Mouse (Mus musculus) bone marrow, adult 2 months (tissue): Measurements from ENCODE around the gene Il15ra. TPM values are rescaled to one million over a fixed set of nuclear protein-coding genes. Genes with fewer than 3 reads are reported as not detected.

Source experiments
- H3K27ac ChIP-seq: fragments of 200-500 bp; 2 replicates; pipeline ENCODE4 v1.5.1; 2012; ENCODE audit warnings: low read depth, mild to moderate bottlenecking, control low read depth, inconsistent platforms, low read length; ENCODE audit not compliant: control insufficient read depth, poor library complexity, insufficient read depth
- H3K4me1 ChIP-seq: fragments of 200-500 bp; 2 replicates; pipeline ENCODE4 v1.6.1; 2011; ENCODE audit warnings: low read length; ENCODE audit not compliant: control insufficient read depth, insufficient read depth
- H3K4me3 ChIP-seq: fragments of 200-500 bp; replicated peaks from 2 replicates; pipeline ENCODE3; 2011; ENCODE audit warnings: mild to moderate bottlenecking, low read depth, low read length, control low read depth; ENCODE audit not compliant: control insufficient read depth
- CTCF ChIP-seq: fragments of 200-500 bp; IDR thresholded peaks from 2 replicates; pipeline ENCODE4 v1.5.1; 2011; ENCODE audit warnings: low read length, control low read depth; ENCODE audit not compliant: control insufficient read depth, insufficient read depth
- POLR2A ChIP-seq: fragments of 200-500 bp; IDR thresholded peaks from 2 replicates; pipeline ENCODE4 v1.6.1; 2011; ENCODE audit warnings: low read depth, mild to moderate bottlenecking, control low read depth, low read length, borderline replicate concordance; ENCODE audit not compliant: control insufficient read depth
- WGBS: fragments of 180-500 bp; shearing (Covaris S2); methylation state at CpG from one replicate; pipeline ENCODE4 v1.1.7; 2018; 5-methylcytosine and 5-hydroxymethylcytosine counted together
- polyA plus RNA-seq: library from polyadenylated mRNA; stranded (reverse); fragments of >200 nt; gene quantifications from 2 replicates; pipeline ENCODE4 v1.2.4, GENCODE M21; 2011; ENCODE audit warnings: low replicate concordance; ENCODE audit not compliant: missing spikeins, insufficient read depth, insufficient read length

The Il15ra gene
- 9.3 and 10.4 TPM in 2 replicates for polyA plus RNA-seq

DNA sequence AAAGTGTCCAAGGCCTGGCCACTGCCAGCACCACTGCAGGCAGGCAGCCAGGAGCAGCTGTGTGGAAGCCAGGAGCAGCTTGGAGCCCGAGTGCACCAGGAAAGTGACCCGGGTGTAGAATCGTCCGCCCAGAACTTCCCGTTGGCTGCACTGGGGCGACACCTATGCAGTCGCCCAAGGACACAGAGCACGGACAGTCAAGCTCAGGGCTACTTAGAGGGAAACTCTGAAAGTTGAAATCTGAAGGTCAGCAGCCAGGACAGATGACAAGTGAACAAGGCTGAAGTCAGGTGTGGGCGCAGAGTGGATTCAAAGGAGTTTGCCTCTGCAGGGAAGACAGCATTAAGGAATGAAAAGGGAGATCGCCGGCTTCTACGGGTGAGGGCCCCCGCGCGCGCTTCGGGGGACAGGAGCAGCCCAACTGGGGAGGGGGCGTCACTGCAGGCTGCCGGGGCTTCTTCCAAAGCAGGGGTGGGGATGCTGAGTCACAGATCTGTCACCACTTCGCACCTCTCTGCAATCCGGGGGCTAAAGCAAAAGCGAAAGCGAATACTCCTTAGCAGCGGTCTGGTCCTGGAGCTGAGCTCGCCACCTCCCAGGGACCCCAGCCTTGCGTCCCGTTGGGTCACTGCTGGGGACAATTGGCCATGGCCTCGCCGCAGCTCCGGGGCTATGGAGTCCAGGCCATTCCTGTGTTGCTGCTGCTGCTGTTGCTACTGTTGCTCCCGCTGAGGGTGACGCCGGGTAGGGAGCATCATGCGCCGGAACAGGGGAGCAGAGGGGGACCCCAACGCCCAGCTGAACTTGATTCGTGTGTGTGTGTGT, at the start of gene Il15ra:
Il15ra (plus strand) TSS at position 90 of the 825 bp plus-strand sequence.
- Histone ChIP-seq H3K4me3 (peak within 1 kb of the TSS; percentile 95), H3K4me1 (peaks cover 3% of the 10 kb centered on the region; the same call in 1 of the 2 replicates), H3K27ac (peak within 1 kb of the TSS; percentile 57)
- no peak for TF ChIP-seq CTCF
- TF ChIP-seq POLR2A, result peak; percentile 47; the same call in 1 of the 2 replicates
- 1% methylated on average over 37 of the region's 37 CpGs for WGBS

DNA sequence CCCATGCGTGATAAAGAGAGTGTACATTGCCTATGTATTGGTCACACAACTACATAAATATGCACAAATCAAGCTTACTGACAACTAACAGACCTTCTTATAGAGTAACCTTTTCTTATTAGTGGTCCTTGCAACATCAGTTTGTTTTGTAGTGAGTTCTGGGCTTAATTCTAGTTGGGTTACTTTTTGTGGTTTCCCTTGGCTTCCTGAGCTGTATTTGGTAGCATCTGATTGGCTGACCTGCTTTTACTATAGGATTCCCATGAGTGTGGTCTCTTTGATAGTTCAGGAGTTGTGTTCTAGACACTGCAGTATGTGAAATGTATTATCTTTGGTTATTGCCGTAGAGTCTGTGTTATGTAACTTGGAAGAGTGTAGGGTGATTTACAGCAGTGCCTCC, 47.5 kb upstream of the Il15ra start:
- no peak overlapping the region for H3K27ac ChIP-seq
- peaks cover 5% of the 10 kb centered on the region for H3K4me1 ChIP-seq
- no peak overlapping the region for H3K4me3 ChIP-seq
- no peak for TF ChIP-seq CTCF
- TF ChIP-seq POLR2A, result no peak
- WGBS, result 24% methylated on average over 2 of the region's 2 CpGs

DNA sequence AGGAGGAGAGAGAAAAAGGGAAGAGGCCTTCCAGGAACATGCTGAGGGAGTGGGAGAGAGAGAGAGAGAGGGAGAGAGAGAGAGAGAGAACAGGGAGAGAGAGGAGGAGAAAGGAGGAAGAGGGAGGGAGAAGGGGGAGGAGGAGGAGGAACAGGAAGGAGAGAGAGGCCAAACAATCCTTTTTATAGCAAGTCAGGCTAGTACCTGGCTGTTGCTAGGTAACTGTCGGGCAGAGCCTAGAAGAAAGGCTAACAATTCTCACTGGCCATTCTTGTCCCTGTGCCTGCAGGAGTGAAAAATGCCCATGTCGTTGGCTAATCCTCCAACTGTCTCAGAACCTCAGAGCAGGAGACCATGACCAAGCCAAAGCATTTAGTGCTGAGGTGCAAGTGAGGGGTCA, 45.8 kb upstream of the Il15ra start:
- Histone ChIP-seq H3K27ac (no peak overlapping the region), H3K4me3 (no peak overlapping the region), H3K4me1 (peaks cover 7% of the 10 kb centered on the region)
- 16% methylated on average over 2 of the region's 2 CpGs for WGBS
- TF ChIP-seq POLR2A, result no peak
- no peak for TF ChIP-seq CTCF

DNA sequence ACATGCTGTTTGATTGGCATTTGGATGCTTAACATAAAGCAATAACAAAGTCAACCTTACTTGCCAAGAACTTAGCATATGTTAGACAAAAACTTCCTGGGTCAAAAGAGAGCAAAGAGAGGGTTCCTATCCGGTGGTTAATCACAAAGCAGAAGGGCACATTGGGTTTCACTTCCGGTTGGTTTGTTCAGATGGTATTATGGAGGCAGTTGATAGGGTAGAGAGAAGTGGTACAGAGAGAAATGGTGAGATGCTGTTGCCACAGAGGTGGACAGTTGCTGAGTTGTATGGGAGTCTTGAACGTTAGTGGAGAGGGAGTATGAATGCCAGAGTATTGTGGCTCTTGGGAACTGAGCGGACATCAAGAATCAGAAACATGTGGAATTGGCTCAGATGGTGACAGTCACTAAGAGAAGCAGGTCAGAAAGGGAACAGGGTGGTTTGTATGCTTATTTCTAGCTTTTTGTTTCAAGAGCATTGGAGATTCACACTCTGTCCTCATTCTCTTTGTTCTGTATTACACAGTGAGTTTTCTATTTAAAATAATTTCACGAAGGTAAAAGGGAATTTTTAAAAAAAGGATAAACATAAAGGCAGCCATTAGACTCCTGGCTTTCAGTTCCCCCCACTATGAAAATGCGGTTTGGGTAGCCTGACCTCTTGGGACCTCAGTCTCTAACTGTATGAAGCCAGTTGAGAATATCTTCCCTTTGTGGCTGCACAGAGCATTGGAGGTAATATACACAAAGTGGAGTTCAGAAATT, 42.8 kb upstream of the Il15ra start:
- WGBS, result 45% methylated on average over 6 of the region's 6 CpGs
- H3K4me1 ChIP-seq, result peaks cover 7% of the 10 kb centered on the region
- TF ChIP-seq CTCF, result no peak
- TF ChIP-seq POLR2A, result no peak
- H3K27ac ChIP-seq, result peak overlapping the region; percentile 64; the same call in 1 of the 2 replicates
- no peak overlapping the region for H3K4me3 ChIP-seq

DNA sequence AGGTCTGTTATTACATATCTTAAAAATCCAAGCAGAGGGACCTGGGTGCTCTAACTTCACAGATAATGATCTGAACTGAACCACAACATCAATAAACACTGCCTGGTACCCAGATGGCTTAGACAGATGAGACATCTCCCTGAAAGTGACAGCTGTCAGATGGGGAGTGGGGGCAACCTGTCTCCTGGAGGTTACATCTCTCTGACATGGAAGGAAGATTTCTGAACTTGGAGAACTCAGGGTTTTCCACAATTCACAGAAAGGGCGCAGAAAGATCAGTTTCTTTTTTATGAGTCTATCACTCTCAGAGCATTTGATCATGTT, 42.2 kb upstream of the Il15ra start:
- H3K4me1 ChIP-seq, result peaks cover 7% of the 10 kb centered on the region; the same call in 1 of the 2 replicates
- 92% methylated on average over 1 of the region's 1 CpGs for WGBS
- H3K27ac ChIP-seq, result peak overlapping the region; percentile 25; the same call in 1 of the 2 replicates
- H3K4me3 ChIP-seq, result no peak overlapping the region
- no peak for TF ChIP-seq POLR2A
- TF ChIP-seq CTCF, result no peak

DNA sequence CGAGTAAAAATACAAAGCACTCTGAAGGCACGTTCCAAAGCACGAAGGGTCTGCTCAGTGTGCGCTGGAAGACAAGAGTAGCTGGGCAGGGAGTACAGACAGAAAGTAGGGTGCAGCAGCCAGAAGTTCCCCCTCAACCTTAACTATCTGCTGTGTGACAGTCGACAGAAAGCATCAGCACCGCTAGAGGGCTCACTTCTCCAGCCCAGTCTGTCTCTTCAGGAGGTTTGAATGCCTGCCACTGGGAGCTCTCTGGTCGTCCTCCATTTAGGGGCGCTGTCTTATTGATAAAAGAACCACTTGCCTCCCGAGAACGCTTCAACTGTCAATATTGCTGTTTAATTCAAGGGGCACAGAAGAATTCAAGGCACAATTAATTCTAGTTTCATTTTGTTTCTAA, 41.1 kb upstream of the Il15ra start:
- peak overlapping the region; percentile 85 for H3K27ac ChIP-seq
- H3K4me1 ChIP-seq, result peaks cover 3% of the 10 kb centered on the region; the same call in 1 of the 2 replicates
- peak overlapping the region; percentile 16 for H3K4me3 ChIP-seq
- TF ChIP-seq POLR2A (no peak), CTCF (peak; percentile 93)
- WGBS, result 3% methylated on average over 10 of the region's 10 CpGs

DNA sequence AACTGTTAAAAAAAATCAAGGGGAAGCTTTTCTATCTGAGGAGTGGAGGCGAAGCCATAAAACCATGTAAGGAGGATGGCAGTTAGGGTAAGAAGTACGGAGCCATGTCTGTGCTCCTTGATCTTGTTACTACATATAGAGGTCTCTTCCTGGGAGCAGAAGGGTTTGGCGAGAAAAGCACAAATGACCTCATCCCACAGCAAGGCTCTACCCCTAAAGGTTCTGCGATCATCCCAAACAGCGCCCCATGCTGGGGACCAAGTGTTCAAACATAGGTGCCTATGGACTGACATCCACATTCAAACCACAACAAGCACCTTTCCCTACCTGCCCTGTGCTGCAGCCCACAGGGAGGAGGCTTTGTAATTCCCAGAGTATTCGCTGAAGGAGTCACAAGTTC, 40.7 kb upstream of the Il15ra start:
- H3K4me1 ChIP-seq, result peaks cover 3% of the 10 kb centered on the region; the same call in 1 of the 2 replicates
- TF ChIP-seq POLR2A, result no peak
- peak; percentile 5; the same call in 1 of the 2 replicates for TF ChIP-seq CTCF
- H3K4me3 ChIP-seq, result no peak overlapping the region
- no peak overlapping the region for H3K27ac ChIP-seq
- WGBS, result 48% methylated on average over 6 of the region's 6 CpGs

DNA sequence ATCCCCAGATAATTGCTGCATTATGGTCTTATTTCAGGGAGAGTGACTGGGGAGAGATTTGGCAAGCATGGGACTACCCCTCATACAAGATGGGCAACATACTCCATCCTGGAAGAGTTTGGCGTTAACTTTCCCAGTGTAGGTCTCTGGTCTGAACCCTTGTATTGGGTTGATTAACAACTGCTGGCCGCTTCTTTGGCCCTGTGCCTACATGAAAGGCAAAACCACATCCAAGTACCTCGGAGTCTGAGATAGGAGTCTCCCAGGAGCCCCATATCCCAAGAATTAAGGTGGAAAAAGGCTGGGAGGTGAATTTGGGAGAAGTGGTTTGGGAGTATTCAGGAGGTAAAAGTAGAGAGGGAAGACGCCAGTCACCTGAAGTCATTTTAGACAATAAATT, 40.3 kb upstream of the Il15ra start:
- H3K27ac ChIP-seq, result no peak overlapping the region
- peaks cover 2% of the 10 kb centered on the region; the same call in 1 of the 2 replicates for H3K4me1 ChIP-seq
- TF ChIP-seq CTCF (no peak), POLR2A (no peak)
- 79% methylated on average over 4 of the region's 4 CpGs for WGBS
- no peak overlapping the region for H3K4me3 ChIP-seq
